Mouse (Mus musculus): Measurements from ENCODE around the gene Gm42372. TPM values are rescaled to one million over a fixed set of nuclear protein-coding genes. Genes with fewer than 3 reads are reported as not detected.

The Gm42372 gene
- polyA plus RNA-seq, 2 experiments, result 0.01 to 0.03 TPM

GRCm38 (mm10) chr7:16959539-16960187, 23.2 kb upstream of the Gm42372 start, which contains the start of gene Pnmal1:
Gene Pnmal1 (plus strand): TSS chr7:16959679.
- no peaks in the 10 kb centered on the region for H3K4me1 ChIP-seq (replicated peaks; ENCODE audit: control insufficient read depth in 2 of 2, insufficient read depth in 2 of 2, low read length in 1 of 2)
- H3K9ac ChIP-seq (replicated peaks), result no peak within 1 kb of the TSS
- no peak within 1 kb of the TSS for H3K27ac ChIP-seq
- TF ChIP-seq CTCF (IDR thresholded peaks at IDR 0.05; ENCODE audit: low read depth), result no peak
- no peak for TF ChIP-seq EP300 (IDR thresholded peaks at IDR 0.05; ENCODE audit: low read depth)
- H3K4me3 ChIP-seq (ENCODE audit: insufficient read depth in 1 of 2, low read depth in 2 of 2, low read length in 2 of 2), result no peak within 1 kb of the TSS
- WGBS (ENCODE audit: insufficient replicate concordance), result 31% methylated on average over 17 of the region's 17 CpGs
- 0 out of 2 replicates have a peak, but pooled peaks cover 2% of the 10 kb centered on the region for H3K27me3 ChIP-seq (ENCODE audit: control insufficient read depth, insufficient read depth, low read length)
- H3K36me3 ChIP-seq (replicated peaks; ENCODE audit: control insufficient read depth, insufficient read depth, low read depth), result no peaks in the 10 kb centered on the region
- no peak for ATAC-seq (ENCODE audit: insufficient read depth)
- no peak for DNase-seq (ENCODE audit: low read depth in 3 of 3, low spot score in 3 of 3)
- H3K4me2 ChIP-seq (ENCODE audit: low read depth), result no peak within 1 kb of the TSS
- no peaks in the 10 kb centered on the region for H3K9me3 ChIP-seq (ENCODE audit: control insufficient read depth, low read length)

GRCm38 (mm10) chr7:16961678-16962077, 21.2 kb upstream of the Gm42372 start:
- DNase-seq (ENCODE audit: low read depth in 3 of 3, low spot score in 3 of 3) (no peak), ATAC-seq (ENCODE audit: insufficient read depth) (no peak)
- TF ChIP-seq CTCF (IDR thresholded peaks at IDR 0.05; ENCODE audit: low read depth) (no peak), EP300 (IDR thresholded peaks at IDR 0.05; ENCODE audit: low read depth) (no peak)
- Histone ChIP-seq H3K27me3 (ENCODE audit: control insufficient read depth, insufficient read depth, low read length) (0 out of 2 replicates have a peak, but pooled peaks cover 2% of the 10 kb centered on the region), H3K4me1 (replicated peaks; ENCODE audit: control insufficient read depth in 2 of 2, insufficient read depth in 2 of 2, low read length in 1 of 2) (no peaks in the 10 kb centered on the region), H3K36me3 (replicated peaks; ENCODE audit: control insufficient read depth, insufficient read depth, low read depth) (no peaks in the 10 kb centered on the region), H3K4me2 (ENCODE audit: low read depth) (no peak overlapping the region), H3K4me3 (ENCODE audit: insufficient read depth in 1 of 2, low read depth in 2 of 2, low read length in 2 of 2) (no peak overlapping the region), H3K9me3 (ENCODE audit: control insufficient read depth, low read length) (no peaks in the 10 kb centered on the region), H3K9ac (replicated peaks) (no peak overlapping the region), H3K27ac (no peak overlapping the region)
- 47% methylated on average over 5 of the region's 5 CpGs for WGBS (ENCODE audit: insufficient replicate concordance)

DNA sequence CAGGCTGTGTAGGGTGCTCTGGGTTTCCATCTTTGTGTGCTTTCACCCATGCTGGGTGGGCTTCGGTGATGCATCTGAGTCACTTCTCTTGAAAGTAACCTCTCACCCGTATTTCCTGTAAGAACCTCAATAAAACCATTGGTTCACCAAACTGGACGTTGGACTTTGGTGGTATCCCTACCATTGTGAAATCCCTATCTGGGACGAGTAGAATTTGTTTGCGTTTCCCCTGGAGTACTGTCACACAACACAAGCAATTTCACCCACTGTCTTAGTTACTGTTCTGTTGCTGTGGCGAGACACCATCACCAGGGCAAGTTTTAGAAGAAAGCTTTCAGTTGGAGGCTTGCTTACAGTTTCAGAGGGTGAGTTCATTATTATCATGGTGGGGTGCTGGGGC, 14.5 kb upstream of the Gm42372 start:
- no peaks in the 10 kb centered on the region for H3K9me3 ChIP-seq (ENCODE audit: control insufficient read depth, low read length)
- no peak overlapping the region for H3K4me2 ChIP-seq (ENCODE audit: low read depth)
- ATAC-seq (ENCODE audit: insufficient read depth) (peak; percentile 53; the same call in 1 of the 2 replicates), DNase-seq (ENCODE audit: low read depth in 3 of 3, low spot score in 3 of 3) (no peak)
- no peaks in the 10 kb centered on the region for H3K4me1 ChIP-seq (replicated peaks; ENCODE audit: control insufficient read depth in 2 of 2, insufficient read depth in 2 of 2, low read length in 1 of 2)
- H3K9ac ChIP-seq (replicated peaks), result no peak overlapping the region
- H3K27ac ChIP-seq, result no peak overlapping the region
- no peaks in the 10 kb centered on the region for H3K36me3 ChIP-seq (replicated peaks; ENCODE audit: control insufficient read depth, insufficient read depth, low read depth)
- 60% methylated on average over 6 of the region's 6 CpGs for WGBS (ENCODE audit: insufficient replicate concordance)
- no peaks in the 10 kb centered on the region for H3K27me3 ChIP-seq (ENCODE audit: control insufficient read depth, insufficient read depth, low read length)
- TF ChIP-seq EP300 (IDR thresholded peaks at IDR 0.05; ENCODE audit: low read depth) (no peak), CTCF (IDR thresholded peaks at IDR 0.05; ENCODE audit: low read depth) (no peak)
- H3K4me3 ChIP-seq (ENCODE audit: insufficient read depth in 1 of 2, low read depth in 2 of 2, low read length in 2 of 2), result no peak overlapping the region

DNA sequence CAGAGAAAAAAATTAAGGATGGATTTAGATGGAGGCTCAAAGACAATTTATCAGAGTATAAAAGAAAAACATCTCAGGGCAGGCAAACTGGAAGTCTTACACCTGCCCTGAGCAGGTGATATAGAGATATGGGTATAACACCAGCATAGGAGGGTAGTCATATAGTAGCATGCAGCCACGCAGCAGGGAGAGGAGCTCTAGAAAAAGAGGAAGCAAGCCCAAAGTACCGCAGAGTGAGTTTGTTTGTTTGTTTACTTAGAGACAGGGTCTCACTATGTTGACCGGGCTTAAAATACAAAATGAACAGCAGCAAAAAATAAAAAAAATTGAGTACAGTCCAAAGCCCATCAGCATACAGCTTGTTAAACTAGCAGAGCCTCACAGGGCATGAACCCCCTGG, 11.7 kb upstream of the Gm42372 start:
- no peak overlapping the region for H3K4me3 ChIP-seq (ENCODE audit: insufficient read depth in 1 of 2, low read depth in 2 of 2, low read length in 2 of 2)
- no peak for ATAC-seq (ENCODE audit: insufficient read depth)
- H3K36me3 ChIP-seq (replicated peaks; ENCODE audit: control insufficient read depth, insufficient read depth, low read depth), result no peaks in the 10 kb centered on the region
- 34% methylated on average over 3 of the region's 3 CpGs for WGBS (ENCODE audit: insufficient replicate concordance)
- no peak overlapping the region for H3K9ac ChIP-seq (replicated peaks)
- H3K27ac ChIP-seq, result no peak overlapping the region
- no peak for DNase-seq (ENCODE audit: low read depth in 3 of 3, low spot score in 3 of 3)
- H3K4me2 ChIP-seq (ENCODE audit: low read depth), result no peak overlapping the region
- no peaks in the 10 kb centered on the region for H3K9me3 ChIP-seq (ENCODE audit: control insufficient read depth, low read length)
- H3K4me1 ChIP-seq (replicated peaks; ENCODE audit: control insufficient read depth in 2 of 2, insufficient read depth in 2 of 2, low read length in 1 of 2), result no peaks in the 10 kb centered on the region
- H3K27me3 ChIP-seq (ENCODE audit: control insufficient read depth, insufficient read depth, low read length), result no peaks in the 10 kb centered on the region
- no peak for TF ChIP-seq EP300 (IDR thresholded peaks at IDR 0.05; ENCODE audit: low read depth)
- no peak for TF ChIP-seq CTCF (IDR thresholded peaks at IDR 0.05; ENCODE audit: low read depth)

DNA sequence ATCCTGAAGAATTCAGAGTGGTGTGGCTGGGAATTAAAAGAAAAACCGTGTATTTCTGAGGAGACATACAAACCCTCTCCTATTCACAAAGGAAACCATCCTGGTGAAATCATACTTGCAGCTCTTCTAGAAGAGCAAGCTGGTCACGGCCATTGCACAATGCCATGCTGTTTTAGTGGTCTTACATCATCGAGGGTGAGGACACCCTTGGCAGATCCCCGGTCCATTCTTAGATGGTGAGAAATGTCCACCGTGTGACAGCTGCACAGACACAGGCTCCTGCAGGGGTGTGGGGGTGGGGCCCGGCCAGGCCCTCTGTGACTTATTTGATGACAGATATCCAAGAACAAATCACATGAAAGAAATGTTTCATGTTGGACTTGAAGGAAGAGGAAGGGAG, 8.9 kb upstream of the Gm42372 start:
- no peak for DNase-seq (ENCODE audit: low read depth in 3 of 3, low spot score in 3 of 3)
- H3K9me3 ChIP-seq (ENCODE audit: control insufficient read depth, low read length), result no peaks in the 10 kb centered on the region
- no peak overlapping the region for H3K9ac ChIP-seq (replicated peaks)
- 38% methylated on average over 6 of the region's 6 CpGs for WGBS (ENCODE audit: insufficient replicate concordance)
- no peak overlapping the region for H3K4me2 ChIP-seq (ENCODE audit: low read depth)
- no peaks in the 10 kb centered on the region for H3K36me3 ChIP-seq (replicated peaks; ENCODE audit: control insufficient read depth, insufficient read depth, low read depth)
- no peak overlapping the region for H3K4me3 ChIP-seq (ENCODE audit: insufficient read depth in 1 of 2, low read depth in 2 of 2, low read length in 2 of 2)
- no peaks in the 10 kb centered on the region for H3K27me3 ChIP-seq (ENCODE audit: control insufficient read depth, insufficient read depth, low read length)
- ATAC-seq (ENCODE audit: insufficient read depth), result no peak
- peaks cover 7 to 13% of the 10 kb centered on the region in 2 experiments for H3K4me1 ChIP-seq (replicated peaks; ENCODE audit: control insufficient read depth in 2 of 2, insufficient read depth in 2 of 2, low read length in 1 of 2)
- TF ChIP-seq EP300 (IDR thresholded peaks at IDR 0.05; ENCODE audit: low read depth), result no peak
- TF ChIP-seq CTCF (IDR thresholded peaks at IDR 0.05; ENCODE audit: low read depth), result no peak
- H3K27ac ChIP-seq, result no peak overlapping the region

All from liver, embryonic 14.5 days (tissue).